Mouse (Mus musculus): ENCODE measurements around the gene Apc2. TPM values are rescaled to one million over a fixed set of nuclear protein-coding genes. Genes with fewer than 3 reads are reported as not detected.

Apc2 gene
- total RNA-seq, 2 experiments from 2014 or later, result 3.4 to 4.0 TPM

- DNase-seq (ENCODE audit: low spot score), result peak; percentile 97
These were observed 34.2 kb upstream of the Apc2 start for GRCm38 (mm10) chr10:80261585-80261968.

GRCm38 (mm10) chr10:80262169-80262568 is 33.6 kb upstream of the Apc2 start:
- no peak for DNase-seq (ENCODE audit: low spot score)
- intact Hi-C loops (cut with DNase I), result no loop called here

More at GRCm38 (mm10) chr10:80261585-80261968, 34.2 kb upstream of the Apc2 start:
- intact Hi-C loops (cut with DNase I), result no loop called here

DNA sequence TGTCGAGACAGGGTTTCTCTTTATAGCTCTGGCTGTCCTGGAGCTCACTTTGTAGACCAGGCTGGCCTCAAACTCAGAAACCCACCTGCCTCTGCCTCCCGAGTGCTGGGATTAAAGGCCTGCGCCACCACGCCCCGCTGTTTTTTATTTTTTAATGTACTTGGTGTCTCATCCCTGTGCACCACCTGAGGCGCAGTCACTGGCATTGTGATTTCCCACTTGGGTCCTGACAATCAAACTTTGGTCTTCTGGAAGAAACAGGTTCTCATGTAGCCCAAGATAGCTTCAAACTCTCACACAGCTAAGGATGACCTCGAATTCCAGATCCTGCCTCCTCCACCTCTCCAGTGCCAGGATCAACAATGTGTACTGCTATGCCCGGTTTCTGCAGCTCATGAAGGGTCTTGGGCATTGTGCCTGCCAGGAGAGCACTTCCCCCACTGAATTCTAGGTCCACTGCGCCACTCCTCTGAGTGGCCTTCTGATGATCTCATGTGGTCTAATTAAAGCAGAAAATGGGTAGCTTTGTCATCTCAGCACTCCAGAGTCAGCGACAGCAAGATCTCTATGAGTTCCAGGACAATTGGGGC is 32.9 kb upstream of the Apc2 start:
- no peak for DNase-seq (ENCODE audit: low spot score)
- intact Hi-C loops (cut with DNase I), result no loop called here

GRCm38 (mm10) chr10:80264341-80265148 is 31.2 kb upstream of the Apc2 start:
- peak; percentile 99 for DNase-seq (ENCODE audit: low spot score)
- intact Hi-C loops (cut with DNase I), result no loop called here

- no peak for DNase-seq (ENCODE audit: low spot score)
- intact Hi-C loops (cut with DNase I), result no loop called here
These were observed 30.7 kb upstream of the Apc2 start for GRCm38 (mm10) chr10:80265149-80265486.

DNA sequence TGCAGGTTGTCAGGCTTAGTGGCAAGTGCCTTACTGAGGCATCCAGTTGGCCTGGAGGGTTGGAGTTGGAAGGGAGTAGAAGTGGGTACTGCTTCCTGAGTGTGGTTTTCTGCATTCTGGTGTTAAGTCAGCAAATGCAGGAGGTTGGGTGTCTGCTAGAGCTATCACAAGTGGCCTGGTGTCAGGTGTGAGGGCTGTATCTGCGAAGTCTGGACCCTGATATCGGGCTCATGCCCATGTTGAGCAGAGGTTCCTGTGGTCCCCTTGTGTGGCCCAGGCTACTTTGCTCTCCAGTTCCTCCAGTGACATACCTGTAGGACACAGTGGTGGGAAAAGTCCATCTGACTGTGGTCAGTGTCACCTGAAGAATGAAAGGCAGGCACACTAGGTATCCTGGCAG is 25.7 kb upstream of the Apc2 start:
- intact Hi-C loops (cut with DNase I), result no loop called here
- no peak for DNase-seq (ENCODE audit: low spot score)

GRCm38 (mm10) chr10:80270734-80271181 is 25.0 kb upstream of the Apc2 start:
- intact Hi-C loops (cut with DNase I), result no loop called here
- no peak for DNase-seq (ENCODE audit: low spot score)

- no peak for DNase-seq (ENCODE audit: low spot score)
- intact Hi-C loops (cut with DNase I), result no loop called here
These were observed 24.5 kb upstream of the Apc2 start for GRCm38 (mm10) chr10:80271186-80271843.

- intact Hi-C loops (cut with DNase I), result no loop called here
These were observed 23.7 kb upstream of the Apc2 start for GRCm38 (mm10) chr10:80271870-80272585.

GRCm38 (mm10) chr10:80273847-80274246 is 21.9 kb upstream of the Apc2 start:
- intact Hi-C loops (cut with DNase I), result no loop called here
- DNase-seq (ENCODE audit: low spot score), result no peak

More at GRCm38 (mm10) chr10:80271870-80272585, 23.7 kb upstream of the Apc2 start:
- no peak for DNase-seq (ENCODE audit: low spot score)

- intact Hi-C loops (cut with DNase I), result no loop called here
- DNase-seq (ENCODE audit: low spot score), result no peak
These were observed 19.5 kb upstream of the Apc2 start for GRCm38 (mm10) chr10:80276238-80276637.

DNA sequence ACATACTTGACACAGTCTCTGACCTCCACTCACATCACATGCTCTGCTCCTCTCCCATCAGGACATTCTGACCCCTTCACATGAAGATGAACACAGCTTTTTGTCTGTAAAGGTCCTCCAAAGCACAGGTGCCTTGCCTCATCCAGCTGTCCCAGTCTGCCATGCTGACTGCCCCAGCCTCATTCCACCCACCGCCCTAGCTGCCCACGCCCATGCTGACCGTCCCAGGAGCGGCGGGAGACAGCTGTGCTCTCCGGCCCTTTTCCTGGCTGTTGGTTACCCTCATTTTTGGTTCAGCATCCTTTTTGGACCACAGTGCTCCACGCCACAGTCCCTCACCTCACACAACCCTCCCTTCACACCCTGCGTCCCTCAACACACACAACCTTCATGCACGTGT is 17.4 kb upstream of the Apc2 start:
- DNase-seq (ENCODE audit: low spot score), result no peak
- intact Hi-C loops (cut with DNase I), result no loop called here

DNA sequence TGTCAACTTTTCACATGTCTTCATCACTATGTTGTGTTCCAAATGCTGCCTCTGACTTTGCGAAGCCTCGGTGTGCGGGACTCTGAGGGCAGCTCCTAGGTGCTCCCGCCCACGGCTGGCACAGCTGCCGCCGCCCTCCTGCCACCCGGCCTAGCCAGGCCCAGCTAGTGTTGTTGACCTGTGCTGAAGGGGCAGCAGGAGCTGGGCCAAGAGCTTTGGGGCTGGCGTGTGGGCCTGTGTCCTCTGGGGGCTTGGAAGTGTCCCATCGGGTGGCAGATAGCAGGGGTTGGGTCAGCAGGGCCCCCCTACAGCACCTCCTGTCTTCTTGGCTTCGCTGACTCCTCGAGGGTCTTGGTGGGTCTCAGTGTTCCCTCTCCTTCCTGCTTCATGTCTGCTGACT is 16.5 kb upstream of the Apc2 start:
- no peak for DNase-seq (ENCODE audit: low spot score)
- intact Hi-C loops (cut with DNase I), result no loop called here

GRCm38 (mm10) chr10:80281304-80281703 is 14.5 kb upstream of the Apc2 start:
- DNase-seq (ENCODE audit: low spot score), result no peak
- intact Hi-C loops (cut with DNase I), result no loop called here

DNA sequence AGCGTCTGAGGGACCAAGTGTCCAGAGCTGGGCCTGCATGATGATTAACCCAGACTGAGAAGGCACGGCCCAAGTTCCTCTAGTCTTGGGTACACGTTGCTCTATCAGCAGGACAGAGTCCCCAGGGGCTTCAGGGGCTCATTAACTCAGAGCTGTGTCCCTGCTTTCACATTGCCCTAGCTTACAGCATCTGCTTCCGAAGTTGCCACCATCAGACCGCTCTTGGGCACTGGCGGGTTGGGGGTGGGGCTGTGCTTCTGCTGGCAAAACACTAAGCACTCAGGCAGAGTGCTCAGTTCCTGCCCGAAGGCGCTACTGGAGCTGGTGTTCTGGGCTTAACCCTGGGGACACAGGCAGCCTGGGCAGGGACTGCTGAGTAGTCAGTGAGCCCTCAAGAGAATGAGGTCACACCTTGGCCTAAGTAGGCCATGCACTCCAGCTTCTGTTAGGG is 13.8 kb upstream of the Apc2 start:
- intact Hi-C loops (cut with DNase I), result no loop called here
- DNase-seq (ENCODE audit: low spot score), result no peak

- DNase-seq (ENCODE audit: low spot score), result no peak
- intact Hi-C loops (cut with DNase I), result no loop called here
These were observed 13.0 kb upstream of the Apc2 start for GRCm38 (mm10) chr10:80282481-80283441.

DNA sequence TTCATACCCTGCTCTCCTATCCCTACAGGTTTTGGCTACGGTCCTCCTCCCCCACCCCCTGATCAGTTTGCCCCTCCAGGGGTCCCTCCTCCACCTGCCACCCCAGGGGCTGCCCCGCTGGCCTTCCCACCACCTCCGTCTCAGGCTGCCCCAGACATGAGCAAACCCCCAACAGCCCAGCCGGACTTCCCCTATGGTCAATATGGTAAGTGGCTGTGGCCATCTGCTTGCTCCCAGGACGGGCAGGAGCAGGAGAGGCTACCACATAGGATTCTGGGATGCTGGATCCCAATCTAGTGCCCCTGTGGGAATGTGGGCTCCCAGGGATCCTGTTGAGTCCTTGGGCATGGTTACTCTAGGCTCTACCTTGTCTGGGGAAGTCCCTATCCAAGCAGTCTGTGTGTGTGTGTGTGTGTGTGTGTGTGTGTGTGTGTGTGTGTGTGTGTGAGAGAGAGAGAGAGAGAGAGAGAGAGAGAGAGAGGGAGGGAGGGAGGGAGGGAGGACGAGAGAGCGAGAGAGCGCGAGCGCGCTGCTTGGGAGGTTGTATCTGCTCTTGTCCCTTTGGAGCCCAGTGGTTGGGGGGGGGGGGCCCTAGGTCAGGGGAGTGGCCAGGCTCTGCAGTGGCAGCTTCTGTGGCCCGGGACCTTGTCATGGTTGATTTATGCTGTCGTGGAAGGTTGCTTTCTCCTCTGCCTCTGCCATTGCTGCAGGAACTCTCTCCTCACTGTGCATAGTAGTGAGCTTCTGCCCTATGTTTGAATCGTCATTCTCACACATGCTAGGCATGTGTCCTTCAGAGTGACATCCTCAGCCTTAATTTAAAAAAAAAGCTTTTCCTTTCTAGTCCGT is 10.3 kb upstream of the Apc2 start:
- DNase-seq (ENCODE audit: low spot score), result no peak
- intact Hi-C loops (cut with DNase I), result no loop called here

GRCm38 (mm10) chr10:80288097-80288496 is 7.7 kb upstream of the Apc2 start:
- intact Hi-C loops (cut with DNase I), result no loop called here
- DNase-seq (ENCODE audit: low spot score), result no peak
